In the genomic region with DNA sequence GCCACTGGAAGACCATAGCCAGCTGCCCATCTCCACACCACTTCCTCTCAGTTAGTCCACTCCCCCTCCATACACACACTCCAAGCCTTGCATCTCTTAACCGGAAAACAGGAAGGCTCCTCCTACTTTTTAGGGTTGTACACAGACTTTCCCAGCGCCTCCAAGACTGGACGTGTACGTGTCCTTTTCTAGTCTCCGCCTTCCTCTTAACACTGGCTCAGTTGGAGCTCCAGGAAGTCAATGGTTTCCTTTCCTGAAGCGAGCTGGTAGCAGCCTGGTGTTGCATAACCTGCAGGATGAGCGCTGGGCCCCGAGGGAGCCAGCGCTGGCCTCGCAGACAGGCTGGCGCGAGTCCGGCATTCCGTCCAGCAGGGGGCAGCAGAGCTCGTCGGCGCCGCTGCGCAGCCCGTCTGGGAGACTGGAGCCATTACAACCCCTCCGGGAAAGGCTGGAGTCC, we compare ENCODE assay signal across 8 mouse cellular contexts.
DNase-seq lines count a peak whose midpoint lies in the region; ATAC-seq lines count a peak whose summit lies in the region.

No protein-coding gene starts in this region.

- no peak overlapping the region for H3K9ac ChIP-seq in hindbrain, embryonic 14.5 days

- ATAC-seq in hindbrain, embryonic 14.5 days (ENCODE audit: low FRiP score), result peak; percentile 86

- H3K4me3 ChIP-seq in hindbrain, embryonic 14.5 days (replicated peaks; ENCODE audit: low read length), result peak overlapping the region; percentile 14

- H3K9me3 ChIP-seq in hindbrain, embryonic 14.5 days (ENCODE audit: control insufficient read depth, low read length), result no peaks in the 10 kb centered on the region

- no peaks in the 10 kb centered on the region for H3K27me3 ChIP-seq in hindbrain, embryonic 14.5 days (ENCODE audit: control insufficient read depth, insufficient read depth, low read length)

- H3K27ac ChIP-seq in hindbrain, embryonic 14.5 days, result no peak overlapping the region

- H3K4me2 ChIP-seq in hindbrain, embryonic 14.5 days (replicated peaks), result peak overlapping the region; percentile 43

- peaks cover 16% of the 10 kb centered on the region; the same call in 1 of the 2 replicates for H3K4me1 ChIP-seq in hindbrain, embryonic 14.5 days (replicated peaks; ENCODE audit: control insufficient read depth, insufficient read depth, low read length)

- DNase-seq in WW6 (ENCODE audit: low read depth, low spot score), result peak; percentile 55
- DNase-seq in cerebellum, postnatal 36 days, result peak; percentile 88 to 92
- peak; percentile 92 to 94 for DNase-seq in frontal cortex, postnatal 36 days (ENCODE audit: low spot score in 2 of 2)
- peak; percentile 94 for DNase-seq in hindbrain, embryonic 14.5 days (ENCODE audit: low spot score)
- DNase-seq in layer of hippocampus, postnatal 25 days (ENCODE audit: extremely low spot score in 1 of 2, low spot score in 1 of 2), result peak; percentile 95 to 99
- peak; percentile 98 for DNase-seq in lung, postnatal 14 days
- DNase-seq in ovary, postnatal 36 days (ENCODE audit: low spot score), result peak; percentile 95
- DNase-seq in thymus, postnatal 25 days, result peak; percentile 83

- H3K36me3 ChIP-seq in hindbrain, embryonic 14.5 days (replicated peaks; ENCODE audit: control insufficient read depth, insufficient read depth), result no peaks in the 10 kb centered on the region

- under 1% methylated on average over 21 of the region's 21 CpGs for WGBS in hindbrain, embryonic 14.5 days
